ENCODE assay signal across 13 mouse cellular contexts in the genomic region with DNA sequence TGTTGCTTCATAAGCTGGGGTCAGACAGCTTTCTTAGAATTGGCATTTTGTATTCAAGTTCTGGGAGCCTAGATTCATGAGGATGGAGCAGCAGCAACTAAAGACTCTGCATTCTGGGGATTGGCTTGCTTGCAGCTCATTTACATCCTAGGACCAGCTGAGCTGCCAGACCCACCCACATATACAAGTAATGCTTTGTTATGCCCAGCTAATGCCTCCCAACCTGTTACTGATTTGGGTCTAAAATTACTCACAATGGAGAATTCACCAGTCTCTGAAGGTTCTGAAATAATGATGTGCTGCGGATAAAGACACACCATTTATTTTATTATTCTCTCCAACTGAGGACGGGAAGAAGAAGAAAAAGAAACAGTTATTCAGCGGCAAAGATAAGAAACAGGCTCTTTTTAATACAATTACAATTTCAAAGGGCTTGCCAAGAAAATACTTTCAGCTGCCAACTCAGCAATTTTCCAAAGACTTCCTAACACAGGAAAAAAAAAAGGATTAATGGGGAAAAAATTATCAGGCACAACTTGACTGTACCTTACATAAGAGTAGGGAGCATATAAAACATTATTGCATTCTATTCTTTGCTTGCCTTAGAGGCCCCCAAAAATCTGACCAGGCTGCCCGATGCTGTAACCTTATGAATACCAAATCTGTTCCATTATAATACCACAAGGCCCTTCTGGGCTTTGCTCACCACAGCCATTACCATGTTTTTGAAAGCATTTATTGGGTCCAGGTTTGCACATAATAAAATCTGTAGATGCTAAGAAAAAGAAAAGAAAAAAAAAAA.
A peak's percentile ranks its signal among the peaks of the same experiment; 100 is the strongest.
DNase-seq lines count a peak whose midpoint lies in the region; ATAC-seq and TF ChIP-seq lines count a peak whose summit lies in the region.
"Had no signal": no experiment of that assay in that cellular context is flagged by ENCODE, and none has a peak within 500 bp of the region (broad histone marks: within the 10 kb centered on the region; RNA-seq: fewer than 3 reads in every experiment).

No protein-coding gene starts in this region.

- TF ChIP-seq RAD21 in CH12.LX (IDR thresholded peaks at IDR 0.05; ENCODE audit: low read depth, low read length), result no peak

- ATAC-seq in frontal cortex, adult (ENCODE audit: low TSS enrichment), result peak; percentile 95
- ATAC-seq in forebrain, embryonic 14.5 days, result peak; percentile 96
- peak; percentile 71 for ATAC-seq in limb, embryonic 13.5 days (ENCODE audit: low FRiP score, low read depth)

- DNase-seq in frontal cortex, postnatal 14 days (ENCODE audit: low spot score in 2 of 2), result no peak
- DNase-seq in CH12.LX (ENCODE audit: extremely low read depth), result no peak
- DNase-seq in forebrain, embryonic 14.5 days (ENCODE audit: low spot score), result peak; percentile 84
- no peak for DNase-seq in heart, adult 2 months
- DNase-seq in gastrocnemius, adult 18-20 months (ENCODE audit: low spot score), result no peak
- no peak for DNase-seq in thymus, postnatal 25 days
- DNase-seq: kidney, adult 2 months; right cerebral cortex, postnatal 14 days; thymus, adult 18-20 months had no signal

- in situ Hi-C loops in CH12.LX (cut with MboI; ENCODE audit: low pct_ligation_motif_present, low pct_unique_long_range_greater_than_20kb, low sequenced_read_pairs), result no loop called here

- no peak overlapping the region for H3K9ac ChIP-seq in CH12.LX (ENCODE audit: insufficient read depth, low read depth)
- H3K9ac ChIP-seq in forebrain, embryonic 14.5 days (ENCODE audit: low read length), result no peak overlapping the region
- H3K9ac ChIP-seq in limb, embryonic 13.5 days, result no peak overlapping the region
- no peak overlapping the region for H3K9ac ChIP-seq in heart, adult 2 months (ENCODE audit: low read depth, low read length)
- H3K9ac ChIP-seq: heart, embryonic 12.5 days; liver, embryonic 15.5 days had no signal

- H3K79me2 ChIP-seq in CH12.LX (replicated peaks; ENCODE audit: control insufficient read depth, extremely low read depth, insufficient read depth, poor library complexity, severe bottlenecking), result no peaks in the 10 kb centered on the region
- no peaks in the 10 kb centered on the region for H3K79me2 ChIP-seq in heart, adult 2 months (replicated peaks; ENCODE audit: control insufficient read depth, insufficient read depth, low read length)

- dilution Hi-C loops in CH12.LX (cut with MboI; ENCODE audit: extremely low pct_ligation_motif_present, extremely low pct_unique_long_range_greater_than_20kb, low sequenced_read_pairs), result no loop called here

- no peak for TF ChIP-seq EP300 in CH12.LX (IDR thresholded peaks at IDR 0.05; ENCODE audit: low read length)
- TF ChIP-seq EP300 in heart, adult 2 months (IDR thresholded peaks at IDR 0.05; ENCODE audit: insufficient read depth, low read depth, low read length), result no peak

- H3K27ac ChIP-seq in CH12.LX (ENCODE audit: insufficient read depth, low read depth), result no peak overlapping the region
- H3K27ac ChIP-seq in forebrain, embryonic 14.5 days (ENCODE audit: low read depth, low read length), result no peak overlapping the region; the same call in 1 of the 2 replicates
- H3K27ac ChIP-seq in limb, embryonic 13.5 days, result no peak overlapping the region; the same call in 1 of the 2 replicates
- H3K27ac ChIP-seq in heart, adult 2 months, result no peak overlapping the region
- H3K27ac ChIP-seq: liver, embryonic 15.5 days had no signal

- H3K9me3 ChIP-seq in CH12.LX (replicated peaks; ENCODE audit: low read length), result no peaks in the 10 kb centered on the region
- H3K9me3 ChIP-seq in forebrain, embryonic 14.5 days (replicated peaks; ENCODE audit: control insufficient read depth, low read length), result no peaks in the 10 kb centered on the region
- H3K9me3 ChIP-seq in limb, embryonic 13.5 days, result no peaks in the 10 kb centered on the region
- H3K9me3 ChIP-seq: heart, embryonic 12.5 days; liver, embryonic 15.5 days had no signal

- intact Hi-C loops in heart, adult 2 months (cut with DNase I), result no loop called here

- TF ChIP-seq POLR2A in CH12.LX (IDR thresholded peaks at IDR 0.05; ENCODE audit: low read depth, low read length), result no peak
- TF ChIP-seq POLR2A in heart, adult 2 months (IDR thresholded peaks at IDR 0.05; ENCODE audit: insufficient read depth, low read depth, low read length), result no peak

- H3K4me1 ChIP-seq in CH12.LX (ENCODE audit: control insufficient read depth in 1 of 2, insufficient read depth in 2 of 2), result peaks cover 0 to 9% of the 10 kb centered on the region in 2 experiments; a peak in 2 of 4 replicates
- H3K4me1 ChIP-seq in forebrain, embryonic 14.5 days (ENCODE audit: control insufficient read depth, insufficient read depth, low read length), result peaks cover 9% of the 10 kb centered on the region; the same call in 1 of the 2 replicates
- peaks cover 13% of the 10 kb centered on the region for H3K4me1 ChIP-seq in limb, embryonic 13.5 days
- H3K4me1 ChIP-seq in heart, adult 2 months (ENCODE audit: control insufficient read depth, insufficient read depth, low read length), result no peaks in the 10 kb centered on the region
- H3K4me1 ChIP-seq: heart, embryonic 12.5 days; liver, embryonic 15.5 days had no signal

- WGBS in forebrain, embryonic 14.5 days, result 11% methylated on average over 4 of the region's 4 CpGs
- WGBS in limb, embryonic 13.5 days, result 26% methylated on average over 4 of the region's 4 CpGs
- 64% methylated on average over 4 of the region's 4 CpGs for WGBS in heart, adult 2 months

- no peaks in the 10 kb centered on the region for H3K36me3 ChIP-seq in CH12.LX (replicated peaks in 1 of 2; ENCODE audit: control insufficient read depth in 1 of 2, insufficient read depth in 1 of 2, low read length in 1 of 2)
- H3K36me3 ChIP-seq in forebrain, embryonic 14.5 days (ENCODE audit: control insufficient read depth, insufficient read depth, low read length), result no peaks in the 10 kb centered on the region
- no peaks in the 10 kb centered on the region for H3K36me3 ChIP-seq in limb, embryonic 13.5 days
- H3K36me3 ChIP-seq in heart, adult 2 months (ENCODE audit: control insufficient read depth, insufficient read depth, low read length), result no peaks in the 10 kb centered on the region
- H3K36me3 ChIP-seq: heart, embryonic 12.5 days; liver, embryonic 15.5 days had no signal

- no peaks in the 10 kb centered on the region for H3K27me3 ChIP-seq in CH12.LX (replicated peaks)
- H3K27me3 ChIP-seq in forebrain, embryonic 14.5 days (replicated peaks; ENCODE audit: control insufficient read depth, insufficient read depth, low read length), result no peaks in the 10 kb centered on the region
- H3K27me3 ChIP-seq in limb, embryonic 13.5 days, result no peaks in the 10 kb centered on the region
- H3K27me3 ChIP-seq in heart, adult 2 months (ENCODE audit: control insufficient read depth, insufficient read depth, low read length), result no peaks in the 10 kb centered on the region
- H3K27me3 ChIP-seq: heart, embryonic 12.5 days; liver, embryonic 15.5 days had no signal

- no peak overlapping the region for H3K4me3 ChIP-seq in CH12.LX (replicated peaks in 1 of 3; ENCODE audit: low read depth in 2 of 3, low read length in 2 of 3, poor library complexity in 1 of 3)
- no peak overlapping the region for H3K4me3 ChIP-seq in forebrain, embryonic 14.5 days (ENCODE audit: low read depth, low read length)
- no peak overlapping the region for H3K4me3 ChIP-seq in limb, embryonic 13.5 days
- H3K4me3 ChIP-seq in heart, adult 2 months, result no peak overlapping the region
- H3K4me3 ChIP-seq: heart, embryonic 12.5 days; liver, embryonic 15.5 days had no signal

- TF ChIP-seq CTCF in CH12.LX (conservative IDR thresholded peaks at IDR 0.05 in 1 of 2, IDR thresholded peaks at IDR 0.05 in 1 of 2; ENCODE audit: low read depth in 2 of 2, low read length in 2 of 2), result no peak
- TF ChIP-seq CTCF in heart, adult 2 months (IDR thresholded peaks at IDR 0.05), result no peak

- H3K4me2 ChIP-seq in CH12.LX (ENCODE audit: insufficient read depth, low read depth, poor library complexity, severe bottlenecking), result no peak overlapping the region
- H3K4me2 ChIP-seq in forebrain, embryonic 14.5 days (ENCODE audit: low read length), result peak overlapping the region; percentile 6; the same call in 1 of the 2 replicates
- H3K4me2 ChIP-seq in limb, embryonic 13.5 days (replicated peaks), result no peak overlapping the region; the same call in 1 of the 2 replicates
- H3K4me2 ChIP-seq: heart, embryonic 12.5 days; liver, embryonic 15.5 days had no signal

TF ChIP-seq in CH12.LX, 34 proteins besides CTCF, POLR2A, EP300 and RAD21:
- TF ChIP-seq MAFK (IDR thresholded peaks at IDR 0.05; ENCODE audit: insufficient replicate concordance, low read length) (peak; percentile 67; the same call in 1 of the 2 replicates), TCF12 (IDR thresholded peaks at IDR 0.05; ENCODE audit: low read depth, low read length) (no peak)
